Mouse (Mus musculus) megakaryocyte, embryonic 14.5 days (primary cell): ENCODE data around the gene Rbm20.

Experiments used
- FLI1 ChIP-seq: IDR thresholded peaks from 2 replicates; pipeline ENCODE4 v1.6.1; 2012; ENCODE audit warnings: low read length, inconsistent platforms, mixed read lengths
- GATA1 ChIP-seq: IDR thresholded peaks from 3 replicates; pipeline ENCODE4 v1.6.1; 2012; ENCODE audit warnings: mixed read lengths, low read length, inconsistent platforms, borderline replicate concordance

DNA sequence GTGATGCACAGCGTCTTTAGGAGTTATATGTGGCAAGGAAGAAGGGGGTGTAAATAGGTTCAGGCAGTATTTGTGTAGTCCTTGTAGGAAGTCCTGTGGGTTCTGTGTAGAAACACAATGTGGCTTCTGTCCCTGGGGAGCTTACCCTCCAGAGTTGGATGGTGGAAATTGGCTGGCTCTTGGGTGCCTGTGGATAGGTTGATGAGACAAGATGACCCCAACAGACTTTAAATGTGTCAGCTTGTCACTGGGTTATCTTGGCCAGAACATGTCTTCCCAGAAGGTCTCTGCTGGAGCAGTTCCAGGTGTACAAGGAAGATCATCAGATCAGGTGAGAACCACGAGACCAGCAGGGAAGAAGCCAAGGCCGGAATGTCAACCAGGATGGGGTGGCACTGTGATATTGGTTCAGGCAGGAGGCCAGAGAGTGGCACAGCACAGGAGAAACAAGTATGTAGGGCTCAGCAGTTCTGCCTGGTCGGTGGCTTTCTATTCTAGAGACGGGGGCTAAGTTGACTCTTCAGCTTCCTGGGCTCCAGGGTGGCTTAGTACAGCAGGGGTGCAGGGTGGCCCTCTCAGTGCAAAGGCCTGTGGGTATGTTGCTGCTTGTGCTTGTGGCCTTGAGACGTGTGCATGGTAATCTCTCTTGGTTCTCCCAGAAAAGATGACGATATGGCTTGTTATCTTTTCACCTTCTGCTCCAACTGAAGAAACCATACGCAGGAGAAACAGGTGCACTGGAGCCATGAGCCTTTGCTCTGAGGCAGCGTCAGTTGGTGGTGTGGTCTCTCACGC lies 209.7 kb downstream of the Rbm20 start:
- TF ChIP-seq GATA1 = no peak
- no peak for TF ChIP-seq FLI1
